Mouse (Mus musculus) heart, embryonic 13.5 days (tissue): Measurements from ENCODE around the gene Diras1. TPM values are rescaled to one million over a fixed set of nuclear protein-coding genes. Genes with fewer than 3 reads are reported as not detected.

Source experiments
- ATAC-seq: fragments of 200-750 bp; cut with Nextera tagmentation; 2 replicates; pipeline ENCODE4 v1.8.0; 2017; ENCODE audit warnings: moderate TSS enrichment; ENCODE audit not compliant: insufficient number of reproducible peaks, low FRiP score, low TSS enrichment; ENCODE audit errors: extremely low read depth
- H3K27ac ChIP-seq: fragments of 300-500 bp; sonication (generic); replicated peaks from 2 replicates; pipeline ENCODE4 v1.5.1; 2015; ENCODE audit warnings: moderate library complexity, mild to moderate bottlenecking, inconsistent platforms
- H3K27me3 ChIP-seq: fragments of 300-500 bp; sonication (generic); replicated peaks from 2 replicates; pipeline ENCODE4 v1.6.1; 2015; ENCODE audit warnings: mild to moderate bottlenecking, inconsistent platforms
- H3K36me3 ChIP-seq: fragments of 300-500 bp; sonication (generic); 2 replicates; pipeline ENCODE4 v1.6.1; 2015; ENCODE audit warnings: mild to moderate bottlenecking, inconsistent platforms
- H3K4me1 ChIP-seq: fragments of 300-500 bp; sonication (generic); 2 replicates; pipeline ENCODE4 v1.6.1; 2015; ENCODE audit warnings: inconsistent platforms
- H3K4me2 ChIP-seq: fragments of 300-500 bp; sonication (generic); 2 replicates; pipeline ENCODE4 v1.6.1; 2015; ENCODE audit warnings: inconsistent platforms, mild to moderate bottlenecking, moderate library complexity
- H3K4me3 ChIP-seq: fragments of 300-500 bp; sonication (generic); 2 replicates; pipeline ENCODE4 v1.5.1; 2015; ENCODE audit warnings: moderate library complexity, mild to moderate bottlenecking, inconsistent platforms
- H3K9ac ChIP-seq: fragments of 300-500 bp; sonication (generic); 2 replicates; pipeline ENCODE4 v1.6.1; 2015; ENCODE audit warnings: inconsistent platforms, mild to moderate bottlenecking, moderate library complexity
- H3K9me3 ChIP-seq: fragments of 300-500 bp; sonication (generic); 2 replicates; pipeline ENCODE4 v1.6.1; 2016; ENCODE audit warnings: inconsistent platforms
- WGBS: fragments of 180-500 bp; shearing (Covaris S2); methylation state at CpG from one replicate; pipeline ENCODE4 v1.1.7; 2015; ENCODE audit warnings: mixed read lengths; 5-methylcytosine and 5-hydroxymethylcytosine counted together
- polyA plus RNA-seq: library from polyadenylated mRNA; unstranded; fragments of >200 nt; fragmentation: Nextera tagmentation; extraction: Ambion mirVana; gene quantifications from 2 replicates; pipeline ENCODE4 v1.2.1, GENCODE M21; 2015

Diras1 gene
- polyA plus RNA-seq, 1 experiment from 2014 or later, result 0.07 TPM

DNA sequence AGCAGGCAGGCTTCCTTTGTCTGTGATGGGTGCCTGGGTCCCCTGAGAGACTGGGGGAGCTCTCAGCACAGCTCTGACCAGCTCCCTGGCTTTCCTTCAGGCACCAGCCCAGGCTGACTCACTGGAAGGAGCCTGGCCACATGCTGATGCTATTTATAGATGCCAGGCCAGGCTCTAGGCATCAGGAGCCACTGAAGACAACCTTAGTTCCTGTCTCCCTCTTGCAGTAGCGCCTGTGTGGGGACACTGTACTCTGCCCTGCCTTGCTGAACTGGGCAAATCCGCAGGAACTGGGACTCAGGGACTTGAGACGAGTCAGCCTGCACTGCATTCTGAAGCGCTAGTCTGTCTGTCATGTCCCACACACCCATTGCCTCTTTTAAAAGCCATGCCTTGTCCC lies 1.9 kb upstream of the Diras1 start:
- Histone ChIP-seq H3K4me2 (no peak overlapping the region), H3K4me3 (no peak overlapping the region), H3K9ac (peak overlapping the region; percentile 40; the same call in 1 of the 2 replicates), H3K9me3 (no peaks in the 10 kb centered on the region), H3K27ac (peak overlapping the region; percentile 20; the same call in 1 of the 2 replicates), H3K36me3 (peaks cover 22% of the 10 kb centered on the region), H3K27me3 (peaks cover 45% of the 10 kb centered on the region), H3K4me1 (peaks cover 13% of the 10 kb centered on the region)
- 33% methylated on average over 4 of the region's 4 CpGs for WGBS
- ATAC-seq, result no peak

DNA sequence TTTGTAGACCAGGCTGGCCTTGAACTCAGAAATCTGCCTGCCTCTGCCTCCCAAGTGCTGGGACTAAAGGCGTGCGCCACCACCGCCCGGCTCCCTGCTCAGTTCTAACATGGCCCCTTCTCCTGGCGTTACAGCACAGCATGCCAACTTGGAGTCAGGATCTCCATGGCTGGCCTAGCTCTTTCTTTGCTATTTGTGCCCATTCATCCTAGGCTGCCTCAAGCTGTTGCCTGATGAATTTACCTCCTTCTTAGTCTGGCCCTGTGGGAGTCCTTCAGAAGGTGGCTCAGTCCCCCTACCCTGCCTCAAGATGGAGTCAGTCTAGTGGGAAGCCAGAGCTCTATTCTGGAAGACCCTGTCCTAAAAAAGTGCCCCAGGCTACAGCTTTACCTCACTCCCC lies 1.4 kb upstream of the Diras1 start:
- Histone ChIP-seq H3K4me2 (no peak overlapping the region), H3K27ac (no peak overlapping the region), H3K27me3 (peaks cover 50% of the 10 kb centered on the region), H3K9me3 (no peaks in the 10 kb centered on the region), H3K36me3 (peaks cover 20% of the 10 kb centered on the region), H3K4me1 (peaks cover 17% of the 10 kb centered on the region), H3K4me3 (no peak overlapping the region), H3K9ac (peak overlapping the region; percentile 40; the same call in 1 of the 2 replicates)
- WGBS, result 91% methylated on average over 5 of the region's 5 CpGs
- ATAC-seq, result no peak

DNA sequence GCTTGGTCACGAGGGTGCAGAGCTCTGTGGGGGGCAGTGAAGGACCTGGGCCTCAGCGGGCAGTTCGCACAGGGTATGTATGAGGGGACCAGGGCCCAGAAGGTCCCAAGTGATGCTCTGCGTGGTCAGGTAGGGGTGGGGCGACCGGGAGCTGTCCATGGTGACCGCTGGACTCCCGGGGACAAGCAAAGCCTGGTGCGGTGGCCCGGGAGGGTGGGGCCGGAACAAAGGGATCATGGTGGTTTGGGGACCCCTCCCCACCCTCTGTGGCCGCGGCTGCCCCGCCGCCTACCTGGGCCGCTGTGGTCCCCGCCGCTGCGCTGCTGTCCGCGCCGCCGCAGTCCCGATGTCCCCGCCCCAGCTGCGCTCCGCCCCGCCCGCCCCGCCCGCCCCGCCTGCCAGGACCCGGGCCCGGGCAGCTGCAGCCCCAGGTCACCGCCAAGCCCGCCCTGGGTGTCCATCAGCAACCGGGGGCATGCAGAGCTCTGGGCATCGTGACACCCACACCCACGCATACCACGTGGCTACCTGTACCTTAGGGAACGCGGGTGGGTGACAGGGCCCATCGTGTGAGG lies 328 bp downstream of the Diras1 start:
- peaks cover 5% of the 10 kb centered on the region; the same call in 1 of the 2 replicates for H3K36me3 ChIP-seq
- peak overlapping the region; percentile 36 for H3K4me3 ChIP-seq
- H3K9me3 ChIP-seq, result no peaks in the 10 kb centered on the region
- WGBS, result 3% methylated on average over 27 of the region's 43 CpGs
- H3K27me3 ChIP-seq, result peaks cover 62% of the 10 kb centered on the region
- H3K4me2 ChIP-seq, result peak overlapping the region; percentile 57
- H3K27ac ChIP-seq, result no peak overlapping the region
- no peak overlapping the region for H3K9ac ChIP-seq
- no peak for ATAC-seq
- H3K4me1 ChIP-seq, result peaks cover 18% of the 10 kb centered on the region

- no peak for ATAC-seq
- Histone ChIP-seq H3K4me1 (peaks cover 18% of the 10 kb centered on the region), H3K27ac (no peak overlapping the region), H3K9ac (no peak overlapping the region), H3K9me3 (no peaks in the 10 kb centered on the region), H3K27me3 (peaks cover 62% of the 10 kb centered on the region), H3K36me3 (no peaks in the 10 kb centered on the region), H3K4me2 (no peak overlapping the region), H3K4me3 (no peak overlapping the region)
- 68% methylated on average over 5 of the region's 5 CpGs for WGBS
Measured at GRCm38 (mm10) chr10:81024346-81024937, 1.0 kb downstream of the Diras1 start.

GRCm38 (mm10) chr10:81022744-81023143 lies 2.7 kb downstream of the Diras1 start:
- no peak for ATAC-seq
- 57% methylated on average over 8 of the region's 8 CpGs for WGBS
- no peaks in the 10 kb centered on the region for H3K9me3 ChIP-seq
- no peak overlapping the region for H3K9ac ChIP-seq
- H3K4me2 ChIP-seq, result no peak overlapping the region
- no peak overlapping the region for H3K4me3 ChIP-seq
- no peak overlapping the region for H3K27ac ChIP-seq
- H3K27me3 ChIP-seq, result peaks cover 62% of the 10 kb centered on the region
- H3K36me3 ChIP-seq, result no peaks in the 10 kb centered on the region
- H3K4me1 ChIP-seq, result peaks cover 18% of the 10 kb centered on the region

DNA sequence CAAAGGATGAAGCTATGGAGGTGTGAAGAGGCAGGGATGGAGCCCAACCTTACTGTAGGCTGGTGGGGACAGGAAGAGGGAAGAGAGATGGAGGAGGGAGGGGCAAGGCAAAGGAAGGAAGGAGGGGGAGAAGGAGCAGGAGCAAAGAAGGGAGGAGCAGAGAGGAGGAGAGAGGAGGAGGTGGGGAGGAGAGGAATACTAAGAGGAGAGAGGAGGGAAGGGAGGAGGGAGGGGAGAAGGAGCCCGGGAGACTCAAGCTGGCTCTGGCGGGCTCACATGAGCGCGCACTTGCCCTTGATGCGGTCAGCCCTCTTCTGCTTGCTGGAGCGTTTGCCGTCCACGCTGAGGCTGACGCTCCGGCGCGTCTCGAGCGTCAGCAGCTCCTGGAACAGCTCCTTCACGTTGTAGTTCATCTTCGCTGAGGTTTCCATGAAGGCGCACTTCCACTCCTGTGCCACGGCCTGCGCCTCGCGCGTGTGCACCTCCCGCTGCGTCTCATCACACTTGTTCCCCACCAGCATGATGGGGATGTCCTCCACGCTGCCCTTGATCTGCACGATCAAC lies 3.8 kb downstream of the Diras1 start:
- 9% methylated on average over 26 of the region's 26 CpGs for WGBS
- H3K36me3 ChIP-seq, result no peaks in the 10 kb centered on the region
- peaks cover 10% of the 10 kb centered on the region for H3K4me1 ChIP-seq
- H3K4me2 ChIP-seq, result peak overlapping the region; percentile 40
- peaks cover 60% of the 10 kb centered on the region for H3K27me3 ChIP-seq
- peak overlapping the region; percentile 17; the same call in 1 of the 2 replicates for H3K4me3 ChIP-seq
- no peak overlapping the region for H3K27ac ChIP-seq
- ATAC-seq, result no peak
- no peaks in the 10 kb centered on the region for H3K9me3 ChIP-seq
- 0 out of 2 replicates have a peak overlapping the region, but pooled peaks have one; percentile 10 for H3K9ac ChIP-seq

- Histone ChIP-seq H3K36me3 (no peaks in the 10 kb centered on the region), H3K4me1 (peaks cover 9% of the 10 kb centered on the region)
Measured at GRCm38 (mm10) chr10:81020207-81020606, 5.3 kb downstream of the Diras1 start.

DNA sequence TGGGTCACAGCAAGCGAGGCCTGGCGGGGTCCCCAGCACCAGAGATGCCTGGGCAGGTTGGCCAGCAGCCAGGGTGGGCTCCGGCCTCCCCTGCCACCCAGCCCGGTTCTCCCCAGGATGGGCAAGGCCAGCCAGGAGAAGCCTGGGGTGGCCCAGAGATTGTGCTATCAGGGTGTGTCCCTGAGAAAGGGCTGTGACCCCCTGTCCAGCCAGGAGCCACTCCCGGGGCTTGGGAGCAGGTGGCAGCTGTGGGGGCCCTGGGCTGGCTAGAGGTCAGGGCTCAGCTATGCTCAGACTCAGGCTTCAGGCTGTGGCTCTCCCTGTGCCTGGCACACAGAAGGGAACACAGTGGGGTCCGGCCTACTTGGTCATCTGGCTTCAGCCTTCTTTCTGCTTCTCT lies 5.8 kb downstream of the Diras1 start:
- Histone ChIP-seq H3K27ac (no peak overlapping the region), H3K27me3 (peaks cover 45% of the 10 kb centered on the region), H3K36me3 (no peaks in the 10 kb centered on the region), H3K4me2 (no peak overlapping the region), H3K4me3 (no peak overlapping the region), H3K9me3 (no peaks in the 10 kb centered on the region), H3K9ac (no peak overlapping the region), H3K4me1 (peaks cover 9% of the 10 kb centered on the region)
- 56% methylated on average over 6 of the region's 6 CpGs for WGBS
- no peak for ATAC-seq

More at GRCm38 (mm10) chr10:81020207-81020606, 5.3 kb downstream of the Diras1 start:
- ATAC-seq, result no peak
- Histone ChIP-seq H3K9ac (no peak overlapping the region), H3K4me2 (no peak overlapping the region), H3K27ac (no peak overlapping the region), H3K27me3 (peaks cover 49% of the 10 kb centered on the region), H3K4me3 (no peak overlapping the region), H3K9me3 (no peaks in the 10 kb centered on the region)
- WGBS, result 37% methylated on average over 2 of the region's 2 CpGs

DNA sequence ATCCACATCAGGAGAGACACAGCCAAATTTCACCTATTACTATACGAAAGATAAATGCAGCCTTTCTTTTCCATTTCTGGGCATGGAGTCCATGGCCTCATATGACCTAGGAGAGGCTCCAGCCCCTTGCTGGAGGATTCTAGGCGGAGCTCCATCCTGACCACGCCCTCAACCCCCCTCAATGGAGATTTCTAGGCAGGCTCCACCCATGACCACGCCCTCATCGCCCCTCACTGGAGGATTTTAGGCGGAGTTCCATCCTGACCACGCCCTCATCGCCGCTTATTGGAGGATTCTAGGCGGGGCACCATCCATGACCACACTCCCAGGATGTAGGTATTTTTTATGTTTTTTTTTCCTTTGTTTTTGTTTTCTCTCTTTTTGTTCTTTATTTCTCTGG lies 7.1 kb downstream of the Diras1 start:
- no peaks in the 10 kb centered on the region for H3K9me3 ChIP-seq
- peaks cover 38% of the 10 kb centered on the region for H3K27me3 ChIP-seq
- peaks cover 11% of the 10 kb centered on the region for H3K4me1 ChIP-seq
- H3K4me3 ChIP-seq, result no peak overlapping the region
- no peak overlapping the region for H3K9ac ChIP-seq
- no peak for ATAC-seq
- H3K36me3 ChIP-seq, result no peaks in the 10 kb centered on the region
- no peak overlapping the region for H3K4me2 ChIP-seq
- H3K27ac ChIP-seq, result no peak overlapping the region
- WGBS, result 37% methylated on average over 10 of the region's 10 CpGs

DNA sequence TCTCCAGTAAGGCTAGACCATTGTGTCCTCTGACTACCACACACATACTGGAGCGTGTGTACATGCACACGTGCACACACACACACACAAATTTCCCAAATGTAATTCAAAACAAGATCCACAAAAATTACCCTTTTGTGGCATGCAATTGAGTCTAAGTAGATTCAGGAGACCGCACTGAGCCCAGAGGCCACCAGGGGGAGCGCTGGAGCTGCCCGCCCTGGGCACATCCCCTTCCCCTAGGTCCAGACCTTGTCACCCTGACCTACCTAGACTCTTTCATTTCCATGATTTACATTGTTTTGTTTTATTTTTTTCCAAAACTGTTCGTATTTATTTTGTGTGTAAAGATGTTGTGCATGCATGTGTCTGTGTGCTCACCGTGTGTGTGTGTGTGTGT lies 8.8 kb downstream of the Diras1 start:
- no peak overlapping the region for H3K27ac ChIP-seq
- 8% methylated on average over 7 of the region's 7 CpGs for WGBS

GRCm38 (mm10) chr10:81015666-81016065 lies 9.8 kb downstream of the Diras1 start:
- Histone ChIP-seq H3K27me3 (peaks cover 26% of the 10 kb centered on the region), H3K9me3 (no peaks in the 10 kb centered on the region), H3K9ac (no peak overlapping the region), H3K4me3 (no peak overlapping the region), H3K27ac (no peak overlapping the region), H3K4me1 (peaks cover 5% of the 10 kb centered on the region), H3K36me3 (no peaks in the 10 kb centered on the region), H3K4me2 (no peak overlapping the region)
- ATAC-seq, result no peak
- 67% methylated on average over 2 of the region's 2 CpGs for WGBS

More for the DNA sequence above, 8.8 kb downstream of the Diras1 start:
- Histone ChIP-seq H3K36me3 (no peaks in the 10 kb centered on the region), H3K9me3 (no peaks in the 10 kb centered on the region), H3K9ac (no peak overlapping the region), H3K4me1 (peaks cover 5% of the 10 kb centered on the region), H3K27me3 (peaks cover 34% of the 10 kb centered on the region), H3K4me3 (no peak overlapping the region), H3K4me2 (no peak overlapping the region)
- no peak for ATAC-seq
